Mouse (Mus musculus): ENCODE measurements around the gene Plekha6.

DNA sequence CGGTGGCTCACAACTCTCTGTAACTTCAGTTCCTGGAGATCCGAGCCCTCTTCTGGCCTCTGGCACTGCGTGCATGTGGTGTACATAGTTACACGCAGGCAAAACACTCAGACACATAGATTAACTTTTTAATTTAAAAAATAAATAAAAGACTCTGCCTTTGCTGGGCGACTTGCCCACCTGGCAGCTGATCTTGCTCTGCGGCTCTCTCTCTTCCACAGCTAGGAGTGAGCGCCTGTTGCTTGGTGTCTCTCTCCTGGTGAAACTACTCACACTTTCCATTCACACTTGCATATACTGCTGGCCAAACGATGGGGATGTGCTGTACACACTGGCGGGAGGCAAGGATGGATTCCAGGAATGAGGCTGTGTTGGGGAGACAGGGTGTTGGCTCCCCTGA lies 182.5 kb downstream of the Plekha6 start:
- no peak for TF ChIP-seq CTCF (IDR thresholded peaks at IDR 0.05; ENCODE audit: extremely low read depth, insufficient read length, insufficient replicate concordance, low read depth, low read length)
- TF ChIP-seq POLR2A (IDR thresholded peaks at IDR 0.05; ENCODE audit: low read depth, low read length), result no peak

Data from small intestine, adult 2 months (tissue).